Mouse (Mus musculus): Measurements from ENCODE around the gene Parl.
A peak's percentile ranks its signal among the peaks of the same experiment; 100 is the strongest.

Parl gene

DNA sequence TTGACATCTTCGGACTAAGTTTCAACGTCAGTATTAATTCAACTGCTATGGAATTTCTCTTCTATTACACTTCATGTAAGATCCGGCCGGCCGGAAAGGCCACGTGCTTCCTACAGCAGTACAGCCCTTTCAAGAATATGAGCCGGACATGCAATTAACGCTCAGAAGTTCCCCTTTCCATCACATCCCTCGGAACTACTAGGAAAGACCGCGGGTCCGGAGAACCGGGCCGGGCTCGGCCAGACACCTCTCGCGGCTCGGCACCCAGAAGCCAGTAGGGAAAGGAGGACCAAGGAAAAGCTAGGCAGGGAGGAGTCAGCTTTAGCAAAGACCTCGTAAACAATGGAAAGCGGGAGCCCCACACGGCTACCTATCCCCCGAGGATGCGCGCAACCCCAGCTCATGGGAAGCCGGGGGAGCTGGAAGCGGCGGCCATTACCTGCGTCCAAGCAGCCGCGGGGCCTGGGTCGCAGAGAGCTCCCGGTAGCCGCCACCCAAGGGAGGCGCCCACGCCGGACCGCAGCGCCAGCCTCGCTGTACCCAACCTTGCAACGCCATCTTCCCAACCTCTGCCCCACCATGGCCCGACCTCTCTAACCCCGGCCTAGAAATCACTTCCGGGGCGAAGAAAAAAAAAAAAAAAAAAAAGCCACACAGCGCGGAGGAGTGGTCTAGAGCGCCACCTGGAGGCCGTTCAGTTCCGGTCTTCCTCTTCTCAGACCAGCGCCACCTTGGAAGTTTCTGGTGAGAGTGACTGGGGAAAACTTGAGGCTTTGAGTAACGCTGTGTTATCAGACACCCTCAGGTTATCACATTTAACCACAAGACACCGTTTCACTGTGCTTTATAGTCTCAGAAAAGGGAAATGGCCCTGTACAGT, at the start of gene Parl:
Parl (minus strand) TSS at position 618 of the 880 bp plus-strand sequence.
- DNase-seq (ENCODE audit: low spot score), result peak; percentile 77

DNA sequence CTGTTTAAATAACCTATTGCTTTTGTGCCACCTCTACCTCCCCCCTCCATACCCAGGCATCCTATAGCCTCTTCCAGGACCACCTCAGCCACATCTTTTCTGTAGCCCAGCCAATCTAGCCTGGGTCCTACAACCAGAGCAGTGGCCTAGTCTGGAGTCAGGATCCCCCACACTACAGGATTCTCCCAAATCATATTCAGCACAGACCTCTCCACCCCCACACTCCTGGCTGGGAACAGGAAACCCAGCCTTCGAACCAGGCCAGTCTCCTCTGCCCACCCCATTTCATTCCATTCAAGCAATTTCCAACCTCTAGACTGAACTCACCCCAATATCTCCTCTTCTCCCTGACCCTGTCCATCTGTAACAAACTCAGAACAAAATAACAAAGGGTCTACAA, 43.3 kb upstream of the Parl start:
- no peak for DNase-seq (ENCODE audit: low spot score)

DNA sequence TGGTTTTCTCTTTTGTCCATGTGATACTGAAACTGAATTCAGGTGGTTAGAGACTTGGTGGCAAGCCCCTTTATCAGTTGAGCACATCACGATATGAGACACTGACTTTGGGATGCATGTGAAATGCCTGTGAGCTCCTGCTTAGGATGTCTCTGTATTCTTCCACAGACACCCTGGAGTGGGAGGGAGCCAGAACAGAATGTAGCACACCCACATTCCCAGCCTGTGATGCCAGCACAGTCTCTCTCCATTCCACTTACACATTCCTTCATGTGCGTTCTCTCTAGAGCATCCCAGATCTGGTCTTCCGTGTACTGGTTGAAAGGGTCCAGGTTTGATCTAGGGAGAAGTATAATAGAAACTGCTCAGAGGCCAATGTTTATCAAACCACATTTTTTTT, 36.4 kb upstream of the Parl start:
- no peak for DNase-seq (ENCODE audit: low spot score)

DNA sequence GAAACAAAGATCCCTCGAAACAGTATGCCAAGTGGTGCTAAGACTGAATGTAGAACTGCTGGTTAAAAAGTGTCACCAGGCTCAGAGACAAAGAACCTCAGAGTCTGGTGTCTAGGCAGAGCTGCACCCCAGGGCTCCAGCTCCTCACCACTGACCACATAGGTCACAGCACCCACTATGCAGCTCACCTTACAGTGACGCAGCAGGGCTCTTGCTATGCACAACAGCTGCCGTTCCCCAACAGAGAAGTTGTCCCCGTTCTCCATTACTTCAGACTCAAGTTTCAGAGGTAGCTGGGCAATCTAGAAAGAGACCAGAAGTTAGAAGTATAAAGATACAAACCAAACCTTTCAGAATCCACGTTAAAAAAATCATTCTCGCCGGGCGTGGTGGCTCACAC, 32.7 kb upstream of the Parl start:
- no peak for DNase-seq (ENCODE audit: low spot score)

DNA sequence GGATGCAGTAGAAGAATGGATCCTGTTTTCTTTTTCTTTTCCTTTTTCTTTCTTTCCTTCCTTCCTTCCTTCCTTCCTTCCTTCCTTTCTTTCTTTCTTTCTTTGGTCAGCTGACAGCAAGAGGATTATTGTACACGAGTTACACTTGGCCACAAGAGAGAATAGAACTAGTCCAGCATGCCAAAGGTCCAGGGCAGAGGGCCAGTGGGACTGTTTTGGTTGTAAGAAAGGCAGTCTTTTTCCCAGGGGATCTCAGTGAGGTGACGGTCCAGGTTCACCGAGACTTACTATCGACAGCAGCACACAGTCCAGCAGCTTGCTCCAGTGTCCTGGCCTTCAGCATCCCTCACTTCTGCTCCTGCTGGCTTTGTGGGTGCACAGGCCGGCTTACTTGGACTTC, 26.1 kb upstream of the Parl start:
- no peak for DNase-seq (ENCODE audit: low spot score)

DNA sequence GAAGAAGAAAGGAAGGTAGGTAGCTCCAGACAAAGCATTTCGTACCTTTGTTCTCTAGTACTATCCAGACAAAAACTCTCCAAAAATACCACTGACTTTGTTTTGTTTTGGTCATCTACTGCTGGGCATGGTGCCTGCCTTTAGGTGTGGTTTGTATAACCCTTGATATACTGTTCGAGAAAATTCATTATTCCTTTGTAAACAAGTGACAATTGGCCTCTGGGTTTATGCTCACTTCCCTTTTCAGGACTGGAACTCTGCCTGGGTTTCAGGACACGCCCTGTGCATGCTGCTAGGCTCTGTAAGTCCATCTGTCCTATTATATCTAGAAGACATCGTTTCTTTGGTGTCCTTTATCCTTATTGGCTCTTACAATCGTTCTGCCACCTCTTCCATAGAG, 23.1 kb upstream of the Parl start, which contains the start of gene Cyp2ab1:
Cyp2ab1 (minus strand) TSS at position 119 of the 400 bp plus-strand sequence.
- no peak for DNase-seq (ENCODE audit: low spot score)

DNA sequence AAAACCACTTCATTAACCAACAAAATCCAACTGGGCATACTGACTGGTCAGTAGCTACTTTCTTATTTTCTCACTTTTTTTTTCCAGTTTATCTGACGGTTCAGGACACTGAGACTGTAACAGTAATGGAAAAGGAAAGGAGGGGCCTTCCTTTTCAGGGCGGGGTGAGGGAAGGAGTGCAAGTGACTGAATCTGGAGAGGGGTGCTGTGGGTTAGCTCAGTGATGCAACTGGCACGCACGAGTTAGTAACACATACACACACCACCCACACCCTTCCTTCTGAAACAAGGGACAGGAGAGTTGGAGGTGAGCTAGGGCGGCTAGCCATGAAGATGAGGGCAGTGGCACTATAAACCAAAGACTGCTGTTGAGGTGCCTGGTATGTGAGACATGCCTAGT, 21.7 kb upstream of the Parl start:
- no peak for DNase-seq (ENCODE audit: low spot score)

DNA sequence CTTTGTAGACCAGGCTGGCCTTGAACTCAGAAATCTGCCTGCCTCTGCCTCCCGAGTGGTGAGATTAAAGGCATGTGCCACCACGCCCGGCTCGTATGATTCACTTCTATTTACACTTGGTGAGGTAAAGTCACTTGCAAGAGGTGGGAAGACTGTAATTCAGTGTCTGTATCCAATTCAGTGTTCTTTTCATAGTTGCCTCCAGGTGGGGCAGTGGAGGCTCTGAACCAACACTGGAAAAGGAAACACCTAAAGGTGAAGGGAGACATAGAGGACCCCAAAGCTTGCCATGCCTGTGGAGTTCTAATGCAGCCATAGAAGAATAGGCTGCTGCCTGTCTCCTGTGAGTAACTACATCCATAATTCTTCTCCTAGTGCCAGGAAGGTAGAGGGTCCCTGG, 20.1 kb upstream of the Parl start:
- no peak for DNase-seq (ENCODE audit: low spot score)

DNA sequence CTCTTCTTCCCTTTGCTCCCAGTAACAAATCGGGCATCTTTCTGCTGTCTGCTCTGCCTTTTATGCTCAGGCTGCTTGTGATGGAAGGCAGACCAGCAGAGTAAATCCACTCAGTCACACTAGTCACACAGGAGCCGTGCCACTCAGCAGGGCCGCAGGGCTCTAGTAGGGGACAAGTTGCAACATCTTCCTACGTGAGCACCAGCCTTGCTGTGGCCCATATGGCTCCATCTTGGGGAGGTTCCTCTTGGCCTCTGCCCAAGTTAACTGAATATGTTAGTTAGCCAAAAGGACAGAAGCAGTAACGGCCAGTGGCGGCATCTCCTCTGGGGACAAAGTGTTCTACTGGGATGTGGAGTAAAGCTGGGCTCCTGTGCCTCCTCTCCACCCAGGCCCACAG, 14.6 kb upstream of the Parl start:
- DNase-seq (ENCODE audit: low spot score), result no peak

DNA sequence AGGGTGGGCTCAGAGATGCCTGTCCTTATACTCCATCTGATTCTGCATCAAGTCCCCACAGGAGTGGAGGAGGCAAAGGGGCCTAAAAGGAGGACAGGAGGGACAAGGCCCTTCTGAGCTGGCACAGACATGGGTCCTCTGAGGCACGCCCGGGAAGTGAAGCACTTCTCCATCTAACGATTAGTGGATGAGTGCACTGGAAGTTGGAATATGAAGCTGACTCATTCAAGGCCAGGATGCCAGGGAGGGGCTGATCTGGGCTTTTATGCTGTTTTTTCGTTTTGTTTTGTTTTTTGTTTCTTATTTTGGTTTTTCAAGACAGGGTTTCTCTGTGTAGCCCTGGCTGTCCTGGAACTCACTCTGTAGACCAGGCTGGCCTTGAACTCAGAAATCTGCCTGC, 13.1 kb upstream of the Parl start:
- DNase-seq (ENCODE audit: low spot score), result no peak

DNA sequence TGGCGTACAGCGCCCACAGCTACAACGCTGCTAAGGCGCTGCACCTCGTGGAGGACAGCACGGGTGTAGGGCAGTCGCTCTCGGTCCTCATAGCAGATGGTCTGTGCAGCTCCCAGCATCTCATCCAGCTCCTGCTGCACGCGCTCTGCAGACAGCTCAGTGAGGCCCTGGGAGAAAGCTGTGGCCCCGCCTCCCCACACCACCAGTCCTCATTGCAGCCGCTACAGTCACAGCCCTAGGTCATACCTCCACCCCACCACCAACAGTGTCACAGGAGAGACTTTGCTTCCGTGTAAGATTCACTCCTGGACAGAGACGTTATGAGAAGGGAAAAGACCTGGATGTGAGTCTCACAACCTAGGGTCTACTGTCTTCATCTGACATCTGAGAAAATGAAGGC, 10.1 kb upstream of the Parl start:
- no peak for DNase-seq (ENCODE audit: low spot score)

DNA sequence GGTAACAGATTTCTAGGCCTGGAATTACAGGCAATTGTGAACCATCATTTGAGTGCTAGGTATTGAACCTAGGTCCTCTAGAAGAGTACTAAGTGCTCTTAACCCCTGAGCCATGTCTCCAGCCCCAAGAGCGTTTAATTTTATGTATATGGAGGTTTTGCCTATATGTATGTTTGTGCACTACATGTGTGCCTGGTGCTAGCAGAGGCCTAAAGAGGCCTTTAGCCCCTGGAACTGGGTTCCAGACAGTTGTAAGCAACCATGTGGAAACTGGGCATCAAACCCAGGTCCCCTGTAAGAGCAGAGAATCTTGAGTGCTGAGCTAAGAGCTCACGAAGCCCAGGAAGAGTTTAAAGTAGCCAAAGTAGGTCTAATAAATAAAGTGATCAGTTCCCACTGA, 2.1 kb downstream of the Parl start:
- DNase-seq (ENCODE audit: low spot score), result no peak

DNA sequence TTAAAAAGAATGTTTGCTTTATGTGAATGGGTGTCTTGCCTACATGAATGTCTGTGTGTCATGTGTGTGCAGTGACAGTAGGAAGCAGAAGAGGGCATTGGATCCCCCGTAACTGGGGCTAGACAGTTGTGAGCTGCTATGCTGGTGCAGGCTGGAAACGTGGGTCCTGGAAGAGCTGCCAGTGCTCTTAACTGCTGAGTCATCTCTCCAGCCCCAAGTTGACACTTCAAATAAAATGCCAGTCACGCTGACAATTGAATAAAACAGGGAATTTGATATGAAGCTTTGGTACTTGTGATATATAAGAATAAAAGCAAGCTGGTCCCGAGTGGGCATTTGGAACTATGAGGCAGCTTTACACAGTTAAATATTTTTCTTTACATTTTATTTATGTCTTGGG, 21.9 kb downstream of the Parl start:
- DNase-seq (ENCODE audit: low spot score), result no peak

DNA sequence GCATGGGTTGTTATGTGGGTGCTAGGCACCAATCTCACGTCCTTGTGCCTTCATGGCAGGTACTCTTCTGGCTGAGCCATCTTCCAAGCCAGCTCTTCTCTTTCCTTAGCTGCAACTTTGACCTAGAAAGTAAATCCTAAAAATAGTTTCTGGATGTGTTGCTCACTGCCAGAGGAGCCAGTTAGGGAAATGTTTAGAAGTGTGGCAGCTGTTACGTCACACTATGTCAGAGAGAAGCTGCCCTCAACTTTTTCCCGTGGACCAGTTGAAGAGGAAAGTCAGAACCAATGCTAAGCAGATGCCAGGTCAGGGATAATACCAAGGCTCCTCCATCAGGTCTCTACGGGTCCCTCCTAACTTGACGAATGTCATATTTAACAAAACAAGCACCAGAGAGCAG, 22.8 kb downstream of the Parl start:
- DNase-seq (ENCODE audit: low spot score), result no peak

DNA sequence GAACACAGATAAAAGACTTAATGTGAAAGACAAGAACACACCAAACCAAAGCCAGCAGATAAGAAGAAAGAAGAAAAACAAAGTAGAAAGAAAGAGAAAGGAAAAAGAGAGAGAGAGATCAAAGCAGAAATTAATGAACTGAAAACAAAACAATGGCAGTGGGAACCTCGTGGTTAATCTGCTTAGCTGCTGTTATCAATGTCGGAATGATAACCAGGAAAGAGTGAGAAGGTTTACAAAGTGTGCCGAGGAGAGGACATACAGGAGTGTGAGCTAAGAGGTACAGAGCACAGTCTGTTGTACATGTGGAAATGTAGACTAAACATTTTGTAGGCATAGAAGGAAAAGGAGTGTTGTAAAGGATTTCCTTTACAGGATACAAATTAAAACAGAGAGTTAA, 29.2 kb downstream of the Parl start:
- DNase-seq (ENCODE audit: low spot score), result no peak

DNA sequence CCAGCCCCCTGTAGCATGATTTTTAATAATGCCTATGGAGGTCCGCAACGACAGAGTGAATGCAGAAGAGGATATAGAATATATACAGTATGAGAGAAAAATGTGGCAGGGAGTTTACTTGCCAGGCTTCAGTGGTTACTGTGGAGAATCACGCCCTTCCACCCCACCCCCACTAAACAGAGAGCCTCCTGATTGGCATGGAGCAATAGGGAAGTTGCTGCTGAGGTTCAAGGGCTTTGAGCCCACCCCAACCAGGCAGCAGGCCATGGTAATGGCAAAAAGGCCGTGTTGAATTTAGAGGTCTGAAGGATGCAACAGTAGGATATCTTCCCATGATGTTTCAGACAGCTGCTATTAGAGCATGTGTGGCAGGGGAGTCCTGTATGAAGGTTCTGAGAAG, 30.8 kb downstream of the Parl start:
- DNase-seq (ENCODE audit: low spot score), result no peak

DNA sequence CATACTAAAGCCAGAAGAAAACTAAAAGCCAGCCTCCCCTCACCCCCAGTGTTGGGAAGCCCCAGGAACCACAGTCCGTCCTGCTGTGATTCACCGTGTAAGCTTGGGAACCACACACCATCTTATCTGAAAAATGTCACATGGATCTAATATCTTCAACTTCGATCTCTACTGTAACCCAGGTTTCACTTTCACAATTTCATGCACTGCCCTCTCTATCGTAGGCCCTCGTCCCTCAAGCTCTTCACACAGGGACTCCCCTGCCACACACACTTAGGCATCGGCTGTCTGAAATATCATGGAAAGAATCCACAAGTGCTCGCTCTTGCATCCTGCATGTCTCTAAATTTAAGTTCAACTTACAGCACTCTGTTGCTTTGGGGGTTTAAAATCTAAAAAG, 37.1 kb downstream of the Parl start:
- no peak for DNase-seq (ENCODE audit: low spot score)

DNA sequence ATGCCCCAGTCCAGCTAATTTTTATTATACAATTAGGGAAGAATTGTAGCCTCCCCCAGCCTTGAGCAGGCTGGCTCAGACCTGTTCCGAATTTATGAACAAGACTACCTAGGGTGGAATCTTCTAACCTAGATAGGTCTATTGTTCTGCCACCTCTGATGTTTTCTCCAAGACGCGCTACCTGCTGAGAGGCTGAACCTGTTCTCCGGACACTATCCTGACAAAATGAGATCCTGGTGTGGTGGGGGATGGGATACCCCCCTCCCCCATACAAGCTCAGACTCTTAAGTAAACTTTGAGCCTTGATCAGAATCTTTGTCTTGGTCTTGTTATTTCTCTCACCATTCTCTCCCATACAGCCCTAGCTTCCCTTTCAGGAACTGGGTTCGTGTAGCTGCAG, 44.3 kb downstream of the Parl start:
- no peak for DNase-seq (ENCODE audit: low spot score)

DNA sequence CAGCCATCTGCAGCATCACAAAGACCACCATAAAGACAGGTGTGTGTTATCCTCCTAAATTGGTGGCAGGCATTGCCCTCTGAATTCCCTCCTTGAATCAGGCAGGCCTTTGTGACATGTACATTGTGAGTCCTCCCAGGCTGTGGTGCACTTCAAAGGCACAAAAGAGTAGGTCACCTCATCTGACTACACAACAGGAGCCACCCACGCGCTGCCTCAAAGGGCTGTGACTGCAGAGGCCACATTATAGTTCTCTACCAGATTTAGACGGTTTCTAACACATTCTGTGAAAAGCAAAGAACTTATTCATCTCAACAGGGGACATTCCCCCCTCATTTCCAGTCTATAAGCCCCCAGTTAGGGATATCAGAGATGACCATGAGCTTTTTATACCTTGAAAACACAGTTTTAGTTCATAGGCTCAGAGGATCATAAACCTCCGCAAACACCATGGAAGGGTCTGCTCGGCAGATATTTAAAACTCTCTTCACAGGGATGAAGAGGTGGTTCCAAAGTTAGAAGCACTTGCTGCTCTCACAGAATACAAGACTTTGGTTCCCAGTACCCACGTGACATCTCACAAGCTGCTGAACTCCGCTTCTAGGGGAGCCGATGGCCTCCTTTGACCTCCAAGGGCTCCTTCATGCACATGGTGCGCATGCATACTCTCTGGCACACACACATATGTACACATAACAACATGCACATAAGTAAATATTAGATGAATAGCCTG, 53.6 kb downstream of the Parl start:
- no peak for DNase-seq (ENCODE audit: low spot score)

DNA sequence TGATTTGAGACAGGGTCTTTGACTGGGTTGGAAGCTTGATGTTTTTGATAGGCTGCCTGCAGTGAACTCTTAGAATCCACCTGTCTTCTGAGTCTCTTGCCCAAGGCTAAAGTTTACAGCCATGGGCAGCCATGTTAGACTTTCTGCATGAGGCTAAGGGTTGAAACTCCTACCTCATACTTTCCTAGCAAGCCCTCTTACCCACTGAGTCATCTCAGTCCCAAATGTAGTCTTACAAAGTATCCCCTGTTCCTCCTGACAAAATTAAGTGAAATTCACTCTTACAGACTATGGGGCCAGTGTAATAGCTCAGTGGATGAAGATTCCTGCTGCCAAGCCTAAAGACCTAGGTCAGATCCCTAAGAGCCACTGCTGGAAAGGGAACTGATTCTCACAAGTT, 55.1 kb downstream of the Parl start:
- DNase-seq (ENCODE audit: low spot score), result no peak

DNA sequence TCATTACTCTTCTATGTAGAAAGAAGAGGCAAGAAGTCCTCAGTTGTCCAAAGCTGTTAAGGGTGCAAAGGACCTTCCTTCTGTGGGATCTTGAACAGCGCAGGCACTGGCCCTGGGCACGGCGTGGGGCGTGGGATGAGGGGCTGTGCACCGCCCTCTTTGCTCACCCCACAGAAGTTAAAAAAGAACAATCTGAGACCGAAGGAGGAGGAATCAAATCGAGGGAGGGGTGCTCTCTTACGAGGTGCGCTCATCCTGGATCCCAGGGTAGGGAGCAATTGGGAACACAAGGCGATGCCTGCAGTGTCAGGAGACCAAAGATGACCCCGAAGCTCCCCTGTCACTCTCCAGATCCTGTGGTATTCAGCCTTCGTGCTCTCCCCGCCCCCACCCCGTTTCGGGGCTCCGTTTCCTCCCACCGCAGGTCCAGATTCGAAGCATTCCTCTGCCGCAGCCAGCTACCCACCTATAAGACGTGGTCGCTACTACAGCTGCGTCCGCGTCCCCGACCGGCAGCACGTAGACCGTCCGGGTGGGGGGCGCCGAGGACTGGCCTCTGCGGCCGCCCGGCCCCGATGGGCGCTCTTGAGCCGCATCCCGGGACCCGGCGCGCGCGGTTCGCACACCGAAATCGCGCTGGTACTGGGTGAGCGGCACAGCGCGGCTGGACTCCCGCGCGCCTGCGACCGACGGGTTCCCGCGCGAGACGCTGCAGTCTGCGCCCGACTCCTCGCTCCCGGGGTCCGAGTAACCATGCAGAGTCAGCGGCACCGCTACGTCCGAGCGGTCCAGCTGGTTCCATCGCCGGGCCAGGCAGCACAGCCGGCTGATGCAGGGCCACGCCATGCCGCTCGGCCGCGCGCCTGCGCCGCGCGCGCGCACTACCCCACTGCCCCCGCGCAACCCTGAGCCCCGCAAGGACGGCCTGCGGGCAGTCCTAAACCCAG, 61.4 kb downstream of the Parl start, which contains the start of gene Map6d1:
Map6d1 (minus strand) TSS at position 891 of the 947 bp plus-strand sequence.
- DNase-seq (ENCODE audit: low spot score), result peak; percentile 15

DNA sequence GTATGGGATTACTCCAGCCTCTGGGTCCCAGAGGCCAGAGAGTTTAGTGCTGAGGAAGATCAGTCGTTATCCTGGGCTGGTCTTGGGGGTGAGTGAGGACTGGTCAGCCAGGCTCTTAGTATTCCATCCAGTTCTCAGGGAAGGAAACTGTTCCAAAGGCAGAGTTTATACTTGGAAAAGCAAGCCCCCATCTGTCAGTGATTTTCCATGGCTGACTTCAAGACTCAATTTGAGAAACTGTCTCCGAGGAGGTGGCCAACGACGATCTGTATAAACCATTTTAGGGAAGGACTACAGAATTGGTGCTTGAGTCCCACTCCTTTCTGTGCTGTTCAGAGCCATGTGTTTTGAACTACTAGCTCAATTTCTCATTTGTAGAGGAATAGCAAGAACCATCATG, 63.5 kb downstream of the Parl start:
- no peak for DNase-seq (ENCODE audit: low spot score)

Measured in T-cell, adult 2 months (primary cell).